Mouse (Mus musculus) frontal cortex, postnatal 25 days (tissue): ENCODE results near the gene Gm48552.

Experiments
- DNase-seq, 2 experiments: peaks; one replicate each; pipeline ENCODE4 v3.0.0; 2022; ENCODE audit warnings: low spot score in 2 of 2

Gene Gm48552

GRCm38 (mm10) chr10:81388505-81389055, at the start of gene Gm48552:
Gene Gm48552 (plus strand): TSS chr10:81389005.
- DNase-seq: no peak

- no peak for DNase-seq
These were observed 48.1 kb upstream of the Gm48552 start for GRCm38 (mm10) chr10:81340551-81341332.

GRCm38 (mm10) chr10:81341333-81341949, 47.4 kb upstream of the Gm48552 start:
- DNase-seq: peak; percentile 48 to 50

- DNase-seq: no peak
These were observed 45.9 kb upstream of the Gm48552 start, which contains the start of gene Gipc3 for GRCm38 (mm10) chr10:81342686-81343505. Gene Gipc3 (minus strand): TSS chr10:81343266.

GRCm38 (mm10) chr10:81344421-81345161, 44.2 kb upstream of the Gm48552 start:
- no peak for DNase-seq

GRCm38 (mm10) chr10:81345162-81345534, 43.7 kb upstream of the Gm48552 start:
- DNase-seq: no peak

- DNase-seq: no peak
These were observed 42.2 kb upstream of the Gm48552 start for GRCm38 (mm10) chr10:81346453-81347067.

GRCm38 (mm10) chr10:81349146-81349545, 39.7 kb upstream of the Gm48552 start:
- no peak for DNase-seq

- no peak for DNase-seq
These were observed 38.8 kb upstream of the Gm48552 start for GRCm38 (mm10) chr10:81349961-81350350.

GRCm38 (mm10) chr10:81350351-81351063, 38.3 kb upstream of the Gm48552 start, which contains the start of gene Hmg20b:
Gene Hmg20b (minus strand): TSS chr10:81350480.
- DNase-seq: peak; percentile 99

- DNase-seq: no peak
These were observed 37.0 kb upstream of the Gm48552 start for GRCm38 (mm10) chr10:81351678-81352291.

- no peak for DNase-seq
These were observed 33.9 kb upstream of the Gm48552 start for GRCm38 (mm10) chr10:81354738-81355477.

- DNase-seq: no peak
These were observed 33.3 kb upstream of the Gm48552 start for GRCm38 (mm10) chr10:81355533-81355932.

- no peak for DNase-seq
These were observed 32.3 kb upstream of the Gm48552 start for GRCm38 (mm10) chr10:81356352-81356990.

GRCm38 (mm10) chr10:81356991-81357844, 31.6 kb upstream of the Gm48552 start, which contains the start of gene Mfsd12:
Gene Mfsd12 (plus strand): TSS chr10:81357491.
- DNase-seq: peak; percentile 75 to 84

- no peak for DNase-seq
These were observed 30.6 kb upstream of the Gm48552 start for GRCm38 (mm10) chr10:81358209-81358608.

- DNase-seq: no peak
These were observed 30.0 kb upstream of the Gm48552 start for GRCm38 (mm10) chr10:81358841-81359240.
